Mouse (Mus musculus): ENCODE measurements at regions not wholly inside any gene's neighbourhood (a gene's known extent, or its start where the extent isn't known, plus 50 kb on each side); places are given as distances from the start of the nearest gene placed in this dataset.

DNA sequence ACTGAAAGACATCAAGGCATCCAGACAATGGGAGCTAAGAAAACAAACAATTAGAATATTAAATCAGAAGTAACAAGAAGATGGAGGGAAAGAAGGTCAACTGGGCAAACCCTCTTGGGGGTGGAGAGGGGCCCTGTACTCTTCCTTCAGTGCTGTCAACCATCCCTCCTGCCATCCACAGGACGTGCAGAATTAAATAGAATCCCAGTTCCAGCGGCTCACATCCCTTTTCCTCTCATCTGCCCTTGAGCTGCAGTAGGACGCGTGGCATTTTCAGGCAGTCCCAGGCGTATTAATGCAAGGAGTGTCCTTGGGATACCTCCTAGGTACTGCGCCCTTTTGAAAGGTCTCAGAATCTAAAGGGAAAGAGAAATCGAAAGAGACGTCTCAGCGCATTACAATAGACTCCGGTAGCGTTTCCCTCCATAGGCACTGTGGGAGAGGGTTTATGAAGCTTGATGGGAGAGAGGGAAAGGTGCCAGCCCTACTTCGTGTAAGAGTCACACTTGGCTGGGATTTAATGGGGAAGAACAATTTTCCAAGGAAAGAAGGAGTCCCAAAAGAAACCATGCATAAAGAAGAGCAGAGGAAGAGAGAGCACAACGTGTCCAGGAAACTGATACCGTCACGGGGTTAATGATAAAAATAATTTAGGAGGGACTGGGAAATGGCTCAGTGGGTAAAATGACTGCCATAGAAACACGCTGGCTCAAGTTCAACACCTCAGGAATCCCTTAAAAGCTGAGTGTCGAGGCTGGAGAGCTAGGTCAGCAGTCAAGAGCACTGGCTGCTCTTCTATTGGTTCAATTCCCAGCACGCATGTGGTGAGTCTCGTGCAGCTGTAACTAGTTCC is 85.7 kb upstream of the Plekha5 start:
- TF ChIP-seq CTCF (IDR thresholded peaks at IDR 0.05) (no peak), EP300 (IDR thresholded peaks at IDR 0.05; ENCODE audit: insufficient read depth, low read depth, low read length) (no peak)

Data from heart, adult 2 months (tissue).